Mouse (Mus musculus) frontal cortex, adult 2 months (tissue): ENCODE data around the gene Plxna4. TPM values are rescaled to one million over a fixed set of nuclear protein-coding genes. Genes with fewer than 3 reads are reported as not detected.

Source experiments
- DNase-seq, 2 experiments: peaks; one replicate each; pipeline ENCODE4 v3.0.0; 2022; ENCODE audit warnings: low spot score in 1 of 2; ENCODE audit errors: extremely low spot score in 1 of 2
- polyA plus RNA-seq: library from polyadenylated mRNA; depleted of rRNA; stranded (reverse); fragments of >200 nt; gene quantifications from 2 replicates; pipeline ENCODE4 v1.2.3, GENCODE M21; 2012

Gene Plxna4
- polyA plus RNA-seq, 1 experiment, result 16.1 TPM

GRCm38 (mm10) chr6:32271463-32271862 is 316.5 kb downstream of the Plxna4 start:
- peak; percentile 13 to 65 for DNase-seq

GRCm38 (mm10) chr6:32266085-32266484 is 321.9 kb downstream of the Plxna4 start:
- DNase-seq, result no peak

GRCm38 (mm10) chr6:32261339-32261738 is 326.7 kb downstream of the Plxna4 start:
- peak; percentile 14 to 48 for DNase-seq

- no peak for DNase-seq
Observed at GRCm38 (mm10) chr6:32260341-32260740, 327.7 kb downstream of the Plxna4 start.

GRCm38 (mm10) chr6:32255191-32255590 is 332.8 kb downstream of the Plxna4 start:
- DNase-seq, result no peak

GRCm38 (mm10) chr6:32252168-32252567 is 335.8 kb downstream of the Plxna4 start:
- no peak for DNase-seq

- DNase-seq, result no peak
Observed at GRCm38 (mm10) chr6:32251674-32252073, 336.3 kb downstream of the Plxna4 start.

GRCm38 (mm10) chr6:32246036-32246435 is 342.0 kb downstream of the Plxna4 start:
- DNase-seq, result no peak

GRCm38 (mm10) chr6:32243040-32243439 is 345.0 kb downstream of the Plxna4 start:
- DNase-seq, result no peak

- no peak for DNase-seq
Observed at GRCm38 (mm10) chr6:32231383-32231782, 356.6 kb downstream of the Plxna4 start.

- DNase-seq, result no peak
Observed at GRCm38 (mm10) chr6:32226636-32227035, 361.4 kb downstream of the Plxna4 start.

- DNase-seq, result no peak
Observed at GRCm38 (mm10) chr6:32224007-32224703, 363.8 kb downstream of the Plxna4 start.

- DNase-seq, result peak; percentile 33 to 63
Observed at GRCm38 (mm10) chr6:32220765-32221164, 367.2 kb downstream of the Plxna4 start.

GRCm38 (mm10) chr6:32218544-32218943 is 369.4 kb downstream of the Plxna4 start:
- peak; percentile 22 to 46 for DNase-seq

GRCm38 (mm10) chr6:32212439-32212838 is 375.6 kb downstream of the Plxna4 start:
- peak in 1 of 2 experiments; percentile 58 for DNase-seq

- no peak for DNase-seq
Observed at GRCm38 (mm10) chr6:32210139-32210538, 377.9 kb downstream of the Plxna4 start.

- DNase-seq, result no peak
Observed at GRCm38 (mm10) chr6:32208951-32209350, 379.0 kb downstream of the Plxna4 start.

GRCm38 (mm10) chr6:32204253-32204652 is 383.7 kb downstream of the Plxna4 start:
- DNase-seq, result no peak

GRCm38 (mm10) chr6:32203389-32203788 is 384.6 kb downstream of the Plxna4 start:
- no peak for DNase-seq

- no peak for DNase-seq
Observed at GRCm38 (mm10) chr6:32202664-32203192, 385.3 kb downstream of the Plxna4 start.

GRCm38 (mm10) chr6:32201506-32201905 is 386.5 kb downstream of the Plxna4 start:
- DNase-seq, result no peak

GRCm38 (mm10) chr6:32199616-32200015 is 388.4 kb downstream of the Plxna4 start:
- DNase-seq, result no peak
